Mouse (Mus musculus): Measurements from ENCODE around the gene Btbd1. TPM values are rescaled to one million over a fixed set of nuclear protein-coding genes. Genes with fewer than 3 reads are reported as not detected.

Btbd1 gene
- polyA plus RNA-seq (2012; rRNA removed), result 51.4 and 70.3 TPM in 2 replicates

GRCm38 (mm10) chr7:81829379-81829894 lies at the start of gene Btbd1:
Gene Btbd1 (minus strand): TSS chr7:81829431.

GRCm38 (mm10) chr7:81858968-81859721 lies 29.9 kb upstream of the Btbd1 start, which contains the start of gene Tm6sf1:
Gene Tm6sf1 (plus strand): TSS chr7:81859001.

GRCm38 (mm10) chr7:81855694-81856093 lies 26.5 kb upstream of the Btbd1 start, which contains the start of gene Gm10160:
Gene Gm10160 (minus strand): TSS chr7:81855794.

GRCm38 (mm10) chr7:81789095-81789757 lies 40.0 kb downstream of the Btbd1 start, which contains the start of gene 3110040N11Rik:
Gene 3110040N11Rik (minus strand): TSS chr7:81789478.

GRCm38 (mm10) chr7:81762180-81763109 lies 66.8 kb downstream of the Btbd1 start, which contains the start of gene Ramac:
Gene Ramac (plus strand): TSS chr7:81762925.

Other genes starting within 250 kb of the Btbd1 start
- 18.8 and 20.1 TPM in 2 replicates for gene Homer2, start 121.9 kb downstream of the Btbd1 start, polyA plus RNA-seq (2012; rRNA removed)
- 52.1 and 66.3 TPM in 2 replicates for gene Ramac, start 66.5 kb downstream of the Btbd1 start, polyA plus RNA-seq (2012; rRNA removed)
- 48.2 and 62.8 TPM in 2 replicates for gene 3110040N11Rik, start 40.0 kb downstream of the Btbd1 start, polyA plus RNA-seq (2012; rRNA removed)
- not detected in 2 replicates for gene Gm10160, start 26.4 kb upstream of the Btbd1 start, polyA plus RNA-seq (2012; rRNA removed)
- gene Tm6sf1, start 29.6 kb upstream of the Btbd1 start, polyA plus RNA-seq (2012; rRNA removed), result 19.4 and 20.8 TPM in 2 replicates
- 39.1 and 41.8 TPM in 2 replicates for gene Hdgfl3, start 105.0 kb upstream of the Btbd1 start, polyA plus RNA-seq (2012; rRNA removed)
- gene Bnc1, start 162.9 kb upstream of the Btbd1 start, polyA plus RNA-seq (2012; rRNA removed), result 0.73 and 4.6 TPM in 2 replicates